ENCODE assay signal across 34 mouse cellular contexts in genomic region chr13:20632477-20632876, GRCm38 (mm10).
"Had no signal": no experiment of that assay in that cellular context is flagged by ENCODE, and none has a peak within 500 bp of the region (broad histone marks: within the 10 kb centered on the region; RNA-seq: fewer than 3 reads in every experiment).

No protein-coding gene starts in this region.

- H3K36me3 ChIP-seq: heart, embryonic 10.5 days; heart, embryonic 12.5 days; heart, embryonic 13.5 days; hindbrain, embryonic 10.5 days; hindbrain, embryonic 12.5 days; hindbrain, embryonic 13.5 days; hindbrain, embryonic 15.5 days; intestine, embryonic 15.5 days; kidney, embryonic 15.5 days had no signal

- H3K27me3 ChIP-seq: heart, embryonic 12.5 days; heart, embryonic 13.5 days; hindbrain, embryonic 12.5 days; hindbrain, embryonic 13.5 days; hindbrain, embryonic 15.5 days; intestine, embryonic 15.5 days; kidney, embryonic 15.5 days had no signal

- H3K9ac ChIP-seq: heart, embryonic 12.5 days; heart, embryonic 13.5 days; hindbrain, embryonic 12.5 days; hindbrain, embryonic 13.5 days; hindbrain, embryonic 14.5 days; hindbrain, embryonic 15.5 days; intestine, embryonic 15.5 days; kidney, embryonic 15.5 days had no signal

- ATAC-seq: hindbrain, embryonic 16.5 days; hindbrain, postnatal 0 days; inflammation-experienced regulatory T-cells, adult 6 months; intestine, embryonic 15.5 days; intestine, embryonic 16.5 days; intestine, postnatal 0 days had no signal

- DNase-seq: heart, adult 2 months; heart, postnatal 10 days; heart, postnatal 14 days; heart, postnatal 36 days; heart, postnatal 4 days; kidney, adult 11 months; kidney, adult 18-20 months; kidney, adult 2 months; kidney, adult 8-10 months; kidney, adult 9 months; kidney, postnatal 10 days; kidney, postnatal 14 days; kidney, postnatal 25 days; kidney, postnatal 36 days; kidney, postnatal 4 days; layer of hippocampus, adult 9-11 months; layer of hippocampus, postnatal 36 days had no signal

- H3K4me1 ChIP-seq: heart, embryonic 10.5 days; hindbrain, embryonic 12.5 days; hindbrain, embryonic 13.5 days; hindbrain, embryonic 15.5 days; intestine, embryonic 15.5 days; kidney, embryonic 15.5 days had no signal

- H3K4me3 ChIP-seq: heart, adult 2 months; heart, embryonic 10.5 days; heart, embryonic 12.5 days; heart, embryonic 13.5 days; hindbrain, embryonic 10.5 days; hindbrain, embryonic 12.5 days; hindbrain, embryonic 13.5 days; hindbrain, embryonic 15.5 days; intestine, embryonic 15.5 days; kidney, embryonic 15.5 days; layer of hippocampus, adult 2 months had no signal

- H3K4me2 ChIP-seq: heart, embryonic 12.5 days; heart, embryonic 13.5 days; hindbrain, embryonic 12.5 days; hindbrain, embryonic 13.5 days; hindbrain, embryonic 14.5 days; hindbrain, embryonic 15.5 days; intestine, embryonic 15.5 days; kidney, embryonic 15.5 days had no signal

- H3K9me3 ChIP-seq: heart, embryonic 10.5 days; heart, embryonic 12.5 days; heart, embryonic 13.5 days; hindbrain, embryonic 10.5 days; hindbrain, embryonic 12.5 days; hindbrain, embryonic 13.5 days; hindbrain, embryonic 15.5 days; intestine, embryonic 15.5 days; kidney, embryonic 15.5 days had no signal

- H3K27ac ChIP-seq: heart, adult 2 months; heart, embryonic 10.5 days; heart, embryonic 13.5 days; hindbrain, embryonic 10.5 days; hindbrain, embryonic 12.5 days; hindbrain, embryonic 13.5 days; hindbrain, embryonic 14.5 days; hindbrain, embryonic 15.5 days; hindbrain, postnatal 0 days; intestine, embryonic 15.5 days; kidney, embryonic 15.5 days; kidney, postnatal 0 days; layer of hippocampus, adult 2 months had no signal
